Mouse (Mus musculus) heart, postnatal 0 days (tissue): Measurements from ENCODE around the gene Igfbp1. TPM values are rescaled to one million over a fixed set of nuclear protein-coding genes. Genes with fewer than 3 reads are reported as not detected.

Source experiments
- ATAC-seq: fragments of 200-750 bp; cut with Nextera tagmentation; 2 replicates; pipeline ENCODE4 v1.8.0; 2017; ENCODE audit warnings: low read depth, moderate number of reproducible peaks, moderate library complexity; ENCODE audit not compliant: insufficient read depth
- DNase-seq: peaks from one replicate; pipeline ENCODE4 v3.0.0-alpha.2; 2016; ENCODE audit warnings: low spot score
- H3K27ac ChIP-seq: fragments of 300-500 bp; sonication (generic); 2 replicates; pipeline ENCODE4 v1.5.1; 2014; ENCODE audit warnings: low read depth, mild to moderate bottlenecking
- H3K27me3 ChIP-seq: fragments of 300-500 bp; sonication (generic); 2 replicates; pipeline ENCODE4 v1.6.1; 2014; ENCODE audit warnings: low read length, mixed read lengths; ENCODE audit not compliant: control insufficient read depth, insufficient read depth
- H3K36me3 ChIP-seq: fragments of 300-500 bp; sonication (generic); replicated peaks from 2 replicates; pipeline ENCODE4 v1.6.1; 2014; ENCODE audit warnings: low read length, mixed read lengths; ENCODE audit not compliant: control insufficient read depth, insufficient read depth
- H3K4me1 ChIP-seq: fragments of 300-500 bp; sonication (generic); 2 replicates; pipeline ENCODE4 v1.6.1; 2014; ENCODE audit warnings: antibody characterized with exemption; ENCODE audit not compliant: control insufficient read depth, insufficient read depth
- H3K4me2 ChIP-seq: fragments of 300-500 bp; sonication (generic); 2 replicates; pipeline ENCODE4 v1.6.1; 2014; ENCODE audit warnings: low read depth, mild to moderate bottlenecking, low read length, moderate library complexity
- H3K4me3 ChIP-seq: fragments of 300-500 bp; sonication (generic); 2 replicates; pipeline ENCODE4 v1.5.1; 2014; ENCODE audit warnings: low read depth, low read length
- H3K9ac ChIP-seq: fragments of 300-500 bp; sonication (generic); replicated peaks from 2 replicates; pipeline ENCODE4 v1.6.1; 2014; ENCODE audit warnings: low read depth, low read length, mixed read lengths
- H3K9me3 ChIP-seq: fragments of 300-500 bp; sonication (generic); replicated peaks from 2 replicates; pipeline ENCODE4 v1.6.1; 2016; ENCODE audit warnings: low read length; ENCODE audit not compliant: control insufficient read depth
- CTCF ChIP-seq: IDR thresholded peaks from 2 replicates; pipeline ENCODE4 v1.5.1; 2016; ENCODE audit warnings: antibody characterized with exemption, control low read depth, low read depth
- EP300 ChIP-seq: IDR thresholded peaks from 2 replicates; pipeline ENCODE4 v1.6.1; 2016; ENCODE audit warnings: antibody characterized with exemption, low read depth
- WGBS: fragments of 180-500 bp; shearing (Covaris S2); extraction: QIAGEN DNeasy Blood & Tissue Kit; methylation state at CpG from one replicate; pipeline ENCODE4 v1.1.7; 2014; 5-methylcytosine and 5-hydroxymethylcytosine counted together
- polyA plus RNA-seq: library from polyadenylated mRNA; unstranded; fragments of >200 nt; fragmentation: Nextera tagmentation; extraction: Ambion mirVana; gene quantifications from 2 replicates; pipeline ENCODE4 v1.2.1, GENCODE M21; 2015
- total RNA-seq: library from RNA; depleted of rRNA; stranded (reverse); fragments of >200 nt; gene quantifications from 2 replicates; pipeline ENCODE4 v1.2.3, GENCODE M21; 2014; ENCODE audit warnings: low replicate concordance

Gene Igfbp1
- total and polyA plus RNA-seq, 2 experiments from 2014 or later: 10.6 TPM; not detected in 1

DNA sequence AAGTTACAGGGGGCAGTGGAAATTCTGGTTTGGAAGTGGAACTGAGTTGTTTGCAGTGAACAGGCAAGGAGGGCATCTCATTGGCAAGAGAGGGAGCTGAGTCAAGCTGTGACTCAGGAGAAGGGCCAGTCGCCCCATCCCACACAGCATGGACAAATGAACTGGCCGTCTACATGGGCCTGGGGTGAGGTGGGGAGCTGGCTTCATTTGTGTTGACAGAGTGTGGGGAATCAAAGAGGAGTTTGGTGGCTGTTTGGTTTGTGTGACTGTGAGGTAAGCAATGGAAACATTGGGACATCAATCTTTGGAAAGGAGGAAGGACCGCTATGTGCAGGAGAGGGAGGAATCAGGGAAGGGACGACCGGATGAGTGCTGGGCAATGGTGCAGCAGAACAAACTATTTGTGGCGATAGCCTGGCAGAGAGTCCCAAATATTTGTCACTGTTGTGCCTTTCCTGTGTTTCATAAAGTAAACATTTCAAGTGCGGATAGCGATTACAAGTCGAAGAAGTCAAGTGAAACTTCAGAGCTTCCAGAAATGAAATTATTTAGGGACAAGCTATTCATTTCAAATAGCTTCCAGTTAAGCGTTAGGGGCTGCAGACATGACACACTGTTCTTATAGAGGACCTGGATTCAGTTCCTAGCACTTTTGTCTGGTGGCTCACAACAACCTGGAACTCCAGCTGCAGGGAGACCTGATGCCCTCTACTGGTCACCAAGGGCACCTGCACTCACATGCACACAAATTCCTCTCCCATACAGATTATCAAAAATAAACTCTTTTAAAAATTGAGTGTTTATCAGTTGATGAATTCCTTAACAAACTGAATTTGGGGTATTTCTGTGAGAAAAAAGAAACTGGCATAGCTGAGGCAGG is 2.9 kb upstream of the Igfbp1 start:
- Histone ChIP-seq H3K4me1 (no peaks in the 10 kb centered on the region), H3K4me3 (no peak overlapping the region), H3K4me2 (no peak overlapping the region), H3K27me3 (0 out of 2 replicates have a peak, but pooled peaks cover 3% of the 10 kb centered on the region), H3K9ac (no peak overlapping the region), H3K27ac (no peak overlapping the region), H3K36me3 (no peaks in the 10 kb centered on the region), H3K9me3 (peaks cover 4% of the 10 kb centered on the region)
- 89% methylated on average over 10 of the region's 10 CpGs for WGBS
- no peak for DNase-seq
- ATAC-seq: no peak
- TF ChIP-seq EP300: no peak
- no peak for TF ChIP-seq CTCF

GRCm38 (mm10) chr11:7195312-7195685 is 2.3 kb upstream of the Igfbp1 start:
- no peak overlapping the region for H3K27ac ChIP-seq
- TF ChIP-seq CTCF: no peak
- TF ChIP-seq EP300: no peak
- DNase-seq (no peak), ATAC-seq (no peak)
- H3K9ac ChIP-seq: no peak overlapping the region
- no peak overlapping the region for H3K4me2 ChIP-seq
- H3K9me3 ChIP-seq: peaks cover 4% of the 10 kb centered on the region
- 0 out of 2 replicates have a peak, but pooled peaks cover 3% of the 10 kb centered on the region for H3K27me3 ChIP-seq
- no peak overlapping the region for H3K4me3 ChIP-seq
- no peaks in the 10 kb centered on the region for H3K36me3 ChIP-seq
- H3K4me1 ChIP-seq: no peaks in the 10 kb centered on the region
- WGBS: 80% methylated on average over 4 of the region's 4 CpGs

DNA sequence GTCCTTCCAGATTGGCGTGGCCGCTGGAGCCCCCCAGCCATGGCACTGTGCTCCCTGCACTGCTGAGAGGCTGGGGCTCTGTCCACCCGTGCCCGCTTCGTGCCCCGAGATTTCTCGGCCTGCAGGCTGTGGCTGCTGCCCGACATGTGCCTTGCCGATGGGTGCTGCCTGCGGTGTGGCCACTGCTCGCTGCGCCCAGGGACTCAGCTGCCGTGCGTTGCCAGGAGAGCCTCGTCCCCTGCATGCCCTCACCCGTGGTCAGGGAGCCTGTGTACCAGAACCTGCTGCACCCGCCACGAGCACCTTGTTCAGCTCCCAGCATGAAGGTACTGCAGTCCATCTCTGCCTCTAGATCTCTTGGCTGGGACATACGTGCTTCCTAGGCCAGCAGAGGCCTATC is 424 bp downstream of the Igfbp1 start:
- Histone ChIP-seq H3K36me3 (no peaks in the 10 kb centered on the region), H3K9me3 (peaks cover 4% of the 10 kb centered on the region), H3K4me2 (no peak overlapping the region), H3K27ac (no peak overlapping the region), H3K4me1 (no peaks in the 10 kb centered on the region), H3K4me3 (no peak overlapping the region), H3K9ac (no peak overlapping the region), H3K27me3 (no peaks in the 10 kb centered on the region)
- WGBS: 84% methylated on average over 19 of the region's 19 CpGs
- TF ChIP-seq CTCF (no peak), EP300 (no peak)
- no peak for ATAC-seq
- no peak for DNase-seq

DNA sequence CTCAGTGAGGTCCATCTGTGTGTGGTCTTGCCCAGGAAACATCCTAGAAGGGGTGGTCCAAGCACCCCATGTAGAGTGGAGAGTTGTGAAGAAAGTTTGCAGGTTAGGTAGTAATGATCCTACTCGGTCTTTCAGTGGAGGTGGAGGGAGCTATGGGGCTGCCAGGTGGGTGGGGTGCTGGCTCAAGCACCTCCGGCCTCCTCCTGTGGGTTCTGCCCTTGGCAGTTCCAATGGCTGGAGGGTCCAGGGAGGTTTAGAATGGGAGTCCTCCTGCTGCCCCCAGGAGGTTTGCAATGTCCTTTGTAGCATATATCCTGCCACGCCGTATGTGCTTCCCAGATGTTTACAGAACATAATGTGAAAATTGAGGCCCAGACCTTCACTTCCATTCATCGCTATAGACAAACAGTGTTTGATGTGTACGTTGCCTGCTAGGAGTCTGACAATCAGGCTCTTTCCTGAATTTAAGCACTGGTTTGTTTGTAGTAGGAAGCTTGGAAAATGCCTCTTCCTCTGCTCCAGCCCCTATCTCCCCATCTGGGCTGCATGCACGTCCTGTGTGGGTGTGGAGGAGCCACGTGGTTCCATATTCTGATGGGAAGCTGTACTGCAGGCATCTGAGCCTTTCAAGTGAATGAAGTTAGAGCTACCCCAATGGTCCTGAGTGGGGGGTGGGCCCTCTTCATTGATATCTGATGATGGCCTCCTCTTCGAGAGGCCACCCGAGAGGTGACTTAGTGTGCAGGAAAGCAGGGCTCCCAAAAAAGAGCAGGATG is 1.1 kb downstream of the Igfbp1 start:
- Histone ChIP-seq H3K4me1 (no peaks in the 10 kb centered on the region), H3K36me3 (no peaks in the 10 kb centered on the region), H3K4me2 (no peak overlapping the region), H3K27ac (no peak overlapping the region), H3K9me3 (peaks cover 4% of the 10 kb centered on the region), H3K9ac (no peak overlapping the region), H3K4me3 (no peak overlapping the region), H3K27me3 (no peaks in the 10 kb centered on the region)
- WGBS: 65% methylated on average over 10 of the region's 10 CpGs
- DNase-seq (no peak), ATAC-seq (no peak)
- no peak for TF ChIP-seq CTCF
- TF ChIP-seq EP300: no peak

- H3K4me3 ChIP-seq: no peak overlapping the region
- 46% methylated on average over 14 of the region's 14 CpGs for WGBS
- no peaks in the 10 kb centered on the region for H3K27me3 ChIP-seq
- DNase-seq (peak; percentile 51), ATAC-seq (no peak)
- peak; percentile 80 for TF ChIP-seq CTCF
- TF ChIP-seq EP300: no peak
- H3K9me3 ChIP-seq: peaks cover 3% of the 10 kb centered on the region
- H3K27ac ChIP-seq: no peak overlapping the region
- H3K9ac ChIP-seq: no peak overlapping the region
- H3K4me2 ChIP-seq: no peak overlapping the region
- no peaks in the 10 kb centered on the region for H3K36me3 ChIP-seq
- no peaks in the 10 kb centered on the region for H3K4me1 ChIP-seq
These were observed 2.3 kb downstream of the Igfbp1 start for GRCm38 (mm10) chr11:7199736-7200392.
